In genomic region chr6:76802969-76803368, GRCm38 (mm10) we compare ENCODE assay signal across 21 mouse cellular contexts.
DNase-seq lines count a peak whose midpoint lies in the region; ATAC-seq and TF ChIP-seq lines count a peak whose summit lies in the region.
"Had no signal": no experiment of that assay in that cellular context is flagged by ENCODE, and none has a peak within 500 bp of the region (broad histone marks: within the 10 kb centered on the region; RNA-seq: fewer than 3 reads in every experiment).

No protein-coding gene starts in this region.

- H3K4me1 ChIP-seq in midbrain, embryonic 10.5 days = no peaks in the 10 kb centered on the region
- H3K4me1 ChIP-seq: embryonic facial prominence, embryonic 10.5 days; embryonic facial prominence, embryonic 12.5 days; forebrain, embryonic 10.5 days; forebrain, embryonic 12.5 days had no signal

- peak; percentile 57 for ATAC-seq in Patski
- ATAC-seq: forebrain, embryonic 14.5 days; forebrain, embryonic 16.5 days had no signal

- CTCF ChIA-PET in Patski (lab: Charles Lee) = no interaction called here

- H3K27ac ChIP-seq in midbrain, embryonic 10.5 days (replicated peaks) = no peak overlapping the region
- H3K27ac ChIP-seq: embryonic facial prominence, embryonic 10.5 days; embryonic facial prominence, embryonic 12.5 days; forebrain, embryonic 10.5 days; forebrain, embryonic 12.5 days had no signal

- POLR2A ChIA-PET in Patski (lab: Charles Lee) = no interaction called here

- H3K79me2 ChIP-seq in C2C12 (ENCODE audit: control insufficient read depth, insufficient read depth) = no peaks in the 10 kb centered on the region

- no peaks in the 10 kb centered on the region for H3K36me3 ChIP-seq in C2C12 (ENCODE audit: control insufficient read depth, insufficient read depth)
- H3K36me3 ChIP-seq in midbrain, embryonic 10.5 days = no peaks in the 10 kb centered on the region
- H3K36me3 ChIP-seq: embryonic facial prominence, embryonic 10.5 days; embryonic facial prominence, embryonic 12.5 days; forebrain, embryonic 10.5 days; forebrain, embryonic 12.5 days had no signal

- no peak overlapping the region for H3K4me3 ChIP-seq in C2C12 (ENCODE audit: insufficient read depth, poor library complexity, severe bottlenecking)
- H3K4me3 ChIP-seq in midbrain, embryonic 10.5 days = no peak overlapping the region
- H3K4me3 ChIP-seq: embryonic facial prominence, embryonic 10.5 days; embryonic facial prominence, embryonic 12.5 days; erythroblast, embryonic 14.5 days; forebrain, embryonic 10.5 days; forebrain, embryonic 12.5 days had no signal

- in situ Hi-C loops in Patski (cut with MboI; ENCODE audit: low pct_unique_long_range_greater_than_20kb) = no loop called here

- H3K27me3 ChIP-seq in C2C12 (ENCODE audit: control insufficient read depth, insufficient read depth, insufficient read length) = no peaks in the 10 kb centered on the region
- no peaks in the 10 kb centered on the region for H3K27me3 ChIP-seq in Patski
- no peaks in the 10 kb centered on the region for H3K27me3 ChIP-seq in midbrain, embryonic 10.5 days (ENCODE audit: low read depth, poor library complexity, severe bottlenecking)
- H3K27me3 ChIP-seq: embryonic facial prominence, embryonic 12.5 days; forebrain, embryonic 12.5 days had no signal

- no peak for DNase-seq in Patski (ENCODE audit: low read depth, low spot score)
- DNase-seq in midbrain, embryonic 10.5 days (ENCODE audit: low spot score) = no peak
- no peak for DNase-seq in cerebellum, postnatal 14 days
- no peak for DNase-seq in left cerebral cortex, adult 8-10 months (ENCODE audit: low spot score in 2 of 2)
- DNase-seq: adrenal gland, adult 2 months; adrenal gland, postnatal 10 days; adrenal gland, postnatal 25 days; B cell, adult 2 months; cerebellum, adult 11 months; cerebellum, adult 18-20 months; cerebellum, adult 8-10 months; cerebellum, adult 9-11 months; cerebellum, postnatal 25 days had no signal

- TF ChIP-seq CTCF in C2C12 (IDR thresholded peaks at IDR 0.05; ENCODE audit: control insufficient read depth, insufficient read depth, insufficient read length) (no peak), Patski (IDR thresholded peaks at IDR 0.05) (no peak)

- H3K9me3 ChIP-seq in midbrain, embryonic 10.5 days (replicated peaks) = no peaks in the 10 kb centered on the region
- H3K9me3 ChIP-seq: embryonic facial prominence, embryonic 10.5 days; embryonic facial prominence, embryonic 12.5 days; forebrain, embryonic 10.5 days; forebrain, embryonic 12.5 days had no signal

- 64% methylated on average over 1 of the region's 1 CpGs for WGBS in midbrain, embryonic 10.5 days

- H3ac ChIP-seq in C2C12 (ENCODE audit: control insufficient read depth, insufficient read length, low read depth) = no peak overlapping the region

- H3K79me3 ChIP-seq in C2C12 (ENCODE audit: low read depth) = no peaks in the 10 kb centered on the region

TF ChIP-seq in C2C12, 6 proteins besides CTCF, POLR2A, EP300 and RAD21:
- TF ChIP-seq FOSL1 (IDR thresholded peaks at IDR 0.05; ENCODE audit: insufficient read depth, low read length, poor library complexity, severe bottlenecking) = no peak
- no peak for TF ChIP-seq MAX (IDR thresholded peaks at IDR 0.05)
- TF ChIP-seq USF1 (IDR thresholded peaks at IDR 0.05; ENCODE audit: low read depth) = no peak
- peak; percentile 63 for TF ChIP-seq MYOD1 (IDR thresholded peaks at IDR 0.05; ENCODE audit: control insufficient read depth, insufficient read length, low read depth)
- TF ChIP-seq MYOG (IDR thresholded peaks at IDR 0.05; ENCODE audit: control insufficient read depth, extremely low read depth, insufficient read length) = no peak
- TF ChIP-seq CEBPB (IDR thresholded peaks at IDR 0.05; ENCODE audit: low read depth) = no peak
